Mouse (Mus musculus): ENCODE results near the gene 2700097O09Rik.
"Not testable (repeated sequence)": the region's sequence is repeated elsewhere in the genome, so short reads cannot be mapped to it uniquely, and the experiment has no call there.

2700097O09Rik gene

GRCm38 (mm10) chr12:55079726-55080600 is at the start of gene 2700097O09Rik, which contains the start of gene Srp54a:
2700097O09Rik (minus strand) TSS chr12:55080110.
Srp54a (plus strand) TSS chr12:55080262.
- peak; percentile 92 to 94 for DNase-seq

GRCm38 (mm10) chr12:55124731-55125130 is 44.8 kb upstream of the 2700097O09Rik start:
- DNase-seq: not testable (repeated sequence)

GRCm38 (mm10) chr12:55124242-55124641 is 44.3 kb upstream of the 2700097O09Rik start, which contains the start of gene Fam177a:
Fam177a (plus strand) TSS chr12:55124469.
- DNase-seq: not testable (repeated sequence)

- not testable (repeated sequence) for DNase-seq
Observed at GRCm38 (mm10) chr12:55112616-55113015, 32.7 kb upstream of the 2700097O09Rik start.

- not testable (repeated sequence) for DNase-seq
Observed at GRCm38 (mm10) chr12:55092127-55092526, 12.2 kb upstream of the 2700097O09Rik start.

GRCm38 (mm10) chr12:55080601-55080942 is 662 bp upstream of the 2700097O09Rik start:
- not testable (repeated sequence) for DNase-seq

GRCm38 (mm10) chr12:55078706-55079105 is 1.2 kb downstream of the 2700097O09Rik start:
- not testable (repeated sequence) for DNase-seq

- no peak for DNase-seq
Observed at GRCm38 (mm10) chr12:55075296-55075695, 4.6 kb downstream of the 2700097O09Rik start.

- no peak for DNase-seq
Observed at GRCm38 (mm10) chr12:55073686-55074085, 6.2 kb downstream of the 2700097O09Rik start.

GRCm38 (mm10) chr12:55072495-55072894 is 7.4 kb downstream of the 2700097O09Rik start:
- no peak for DNase-seq

GRCm38 (mm10) chr12:55062141-55062540 is 17.8 kb downstream of the 2700097O09Rik start:
- no peak for DNase-seq

- no peak for DNase-seq
Observed at GRCm38 (mm10) chr12:55061006-55061405, 18.9 kb downstream of the 2700097O09Rik start.

- DNase-seq: no peak
Observed at GRCm38 (mm10) chr12:55060212-55060898, 19.6 kb downstream of the 2700097O09Rik start.

GRCm38 (mm10) chr12:55059812-55060211 is 20.1 kb downstream of the 2700097O09Rik start:
- DNase-seq: no peak

GRCm38 (mm10) chr12:55058865-55059615 is 20.9 kb downstream of the 2700097O09Rik start:
- DNase-seq: no peak

- DNase-seq: no peak
Observed at GRCm38 (mm10) chr12:55056703-55057102, 23.2 kb downstream of the 2700097O09Rik start.

- DNase-seq: no peak
Observed at GRCm38 (mm10) chr12:55054551-55055241, 25.2 kb downstream of the 2700097O09Rik start.

- DNase-seq: no peak
Observed at GRCm38 (mm10) chr12:55053267-55053666, 26.6 kb downstream of the 2700097O09Rik start.

GRCm38 (mm10) chr12:55051210-55052173 is 28.4 kb downstream of the 2700097O09Rik start:
- DNase-seq: no peak

GRCm38 (mm10) chr12:55049731-55050353 is 30.1 kb downstream of the 2700097O09Rik start:
- DNase-seq: no peak
